Mouse (Mus musculus) lung, postnatal 0 days (tissue): ENCODE measurements at regions not wholly inside any gene's neighbourhood (a gene's known extent, or its start where the extent isn't known, plus 50 kb on each side); places are given as distances from the start of the nearest gene placed in this dataset.

Source experiments
- ATAC-seq: fragments of 200-750 bp; cut with Nextera tagmentation; 2 replicates; pipeline ENCODE4 v1.8.0; 2017; ENCODE audit warnings: moderate library complexity
- DNase-seq: peaks from one replicate; pipeline ENCODE4 v3.0.0-alpha.2; 2016; ENCODE audit warnings: low spot score
- H3K27ac ChIP-seq: fragments of 300-500 bp; sonication (generic); 2 replicates; pipeline ENCODE4 v1.5.1; 2014; ENCODE audit warnings: antibody characterized with exemption, mild to moderate bottlenecking, low read length, mixed read lengths
- H3K27me3 ChIP-seq: fragments of 300-500 bp; sonication (generic); replicated peaks from 2 replicates; pipeline ENCODE4 v1.6.1; 2014; ENCODE audit warnings: low read length, mixed read lengths; ENCODE audit not compliant: insufficient read depth
- H3K36me3 ChIP-seq: fragments of 300-500 bp; sonication (generic); 2 replicates; pipeline ENCODE4 v1.6.1; 2014; ENCODE audit warnings: low read length, mixed read lengths; ENCODE audit not compliant: insufficient read depth
- H3K4me1 ChIP-seq: fragments of 300-500 bp; sonication (generic); 2 replicates; pipeline ENCODE4 v1.6.1; 2014; ENCODE audit warnings: antibody characterized with exemption, low read depth, low read length, mixed read lengths; ENCODE audit not compliant: insufficient read depth
- H3K4me2 ChIP-seq: fragments of 300-500 bp; sonication (generic); replicated peaks from 2 replicates; pipeline ENCODE4 v1.6.1; 2014; ENCODE audit warnings: low read depth, mild to moderate bottlenecking, low read length, moderate library complexity, mixed read lengths
- H3K4me3 ChIP-seq: fragments of 300-500 bp; sonication (generic); 2 replicates; pipeline ENCODE4 v1.5.1; 2014; ENCODE audit warnings: low read depth, low read length
- H3K9ac ChIP-seq: fragments of 300-500 bp; sonication (generic); replicated peaks from 2 replicates; pipeline ENCODE4 v1.6.1; 2014; ENCODE audit warnings: low read depth, mild to moderate bottlenecking
- H3K9me3 ChIP-seq: fragments of 300-500 bp; sonication (generic); 2 replicates; pipeline ENCODE4 v1.6.1; 2016; ENCODE audit warnings: low read length, mixed read lengths
- CTCF ChIP-seq: IDR thresholded peaks from 2 replicates; pipeline ENCODE4 v1.5.1; 2016; ENCODE audit warnings: antibody characterized with exemption, mild to moderate bottlenecking
- EP300 ChIP-seq: IDR thresholded peaks from 2 replicates; pipeline ENCODE4 v1.6.1; 2016; ENCODE audit warnings: antibody characterized with exemption, mild to moderate bottlenecking, control low read depth
- WGBS: fragments of 180-500 bp; shearing (Covaris S2); extraction: QIAGEN DNeasy Blood & Tissue Kit; methylation state at CpG from one replicate; pipeline ENCODE4 v1.1.7; 2014; 5-methylcytosine and 5-hydroxymethylcytosine counted together

GRCm38 (mm10) chr16:58354551-58354950, 53.7 kb upstream of the Dcbld2 start:
- DNase-seq: peak; percentile 54
- TF ChIP-seq CTCF: no peak
- no peak for TF ChIP-seq EP300
- Histone ChIP-seq H3K4me3 (no peak overlapping the region), H3K9me3 (no peaks in the 10 kb centered on the region), H3K9ac (no peak overlapping the region), H3K4me2 (no peak overlapping the region), H3K4me1 (no peaks in the 10 kb centered on the region), H3K36me3 (no peaks in the 10 kb centered on the region), H3K27ac (no peak overlapping the region), H3K27me3 (no peaks in the 10 kb centered on the region)
- no peak for ATAC-seq
- 51% methylated on average over 6 of the region's 6 CpGs for WGBS
